Mouse (Mus musculus) heart, postnatal 25 days (tissue): ENCODE results near the gene Pih1d1. TPM values are rescaled to one million over a fixed set of nuclear protein-coding genes. Genes with fewer than 3 reads are reported as not detected.
"Not testable (repeated sequence)": the region's sequence is repeated elsewhere in the genome, so short reads cannot be mapped to it uniquely, and the experiment has no call there.

Experiments used
- DNase-seq: peaks from one replicate; pipeline ENCODE4 v3.0.0; 2022; ENCODE audit warnings: low spot score
- intact Hi-C: fragments of 180-260 bp; cut with DNase I; formaldehyde crosslinking; loops from one replicate; pipeline ENCODE4 v1.15.1; 2025
- total RNA-seq, 2 experiments: library from RNA; stranded (reverse); gene quantifications; 2 replicates each; pipeline ENCODE4 v1.2.3; 2021

The Pih1d1 gene
- total RNA-seq, 2 experiments from 2014 or later = 29.7 to 30.9 TPM

GRCm38 (mm10) chr7:45125649-45126048 is 28.5 kb upstream of the Pih1d1 start:
- not testable (repeated sequence) for DNase-seq
- intact Hi-C loops = loop anchor here (5.0 kb wide), 1 partner anchor 138 kb away; the partner anchor contains the start of gene Prmt1

GRCm38 (mm10) chr7:45126147-45126843 is 27.8 kb upstream of the Pih1d1 start:
- DNase-seq = no peak
- intact Hi-C loops = loop anchor here (5.0 kb wide), 1 partner anchor 139 kb away; the partner anchor contains the start of gene Prmt1

DNA sequence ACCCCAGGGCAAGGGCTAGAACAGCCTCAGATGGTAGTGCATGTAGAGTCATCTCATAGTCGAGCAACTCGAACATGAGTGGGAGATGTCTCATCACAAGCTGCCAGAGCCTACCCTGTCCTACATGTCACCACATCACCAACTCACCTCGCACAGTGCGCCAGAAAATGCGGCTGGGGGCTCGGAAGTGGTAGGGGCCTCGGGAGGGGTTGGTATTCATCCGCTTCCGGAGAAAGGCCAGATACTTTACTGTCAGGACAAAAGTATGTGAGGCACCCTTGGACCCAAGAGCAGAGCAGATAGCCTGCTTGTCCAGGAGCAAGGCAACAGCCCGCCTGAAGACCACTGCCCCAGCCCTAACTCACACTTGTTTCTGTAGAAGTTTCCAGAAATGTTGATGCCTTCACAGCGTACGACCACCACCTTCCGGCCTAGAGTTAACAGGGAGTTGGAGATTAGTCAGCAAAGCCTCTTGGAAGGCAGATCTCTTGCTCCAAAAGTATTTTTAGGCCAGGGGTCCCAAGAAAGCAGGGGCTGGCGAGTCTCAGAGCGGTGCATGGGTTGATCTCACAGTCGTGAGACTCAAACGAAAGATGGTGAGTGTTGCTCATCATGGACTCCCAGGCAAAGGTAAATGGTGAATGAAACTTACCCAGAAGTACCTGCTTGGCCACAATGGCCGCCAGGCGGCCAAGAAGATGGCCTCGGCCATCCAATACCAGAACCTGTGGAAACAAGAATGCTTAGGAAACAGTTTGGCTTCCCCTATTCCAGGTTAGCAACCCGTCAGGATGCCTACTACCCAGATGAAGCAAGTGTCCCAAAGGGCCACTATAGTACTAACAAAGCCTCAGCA is 27.0 kb upstream of the Pih1d1 start:
- DNase-seq = no peak
- intact Hi-C loops = loop anchor here (5.0 kb wide), 1 partner anchor 140 kb away; the partner anchor contains the start of gene Prmt1

DNA sequence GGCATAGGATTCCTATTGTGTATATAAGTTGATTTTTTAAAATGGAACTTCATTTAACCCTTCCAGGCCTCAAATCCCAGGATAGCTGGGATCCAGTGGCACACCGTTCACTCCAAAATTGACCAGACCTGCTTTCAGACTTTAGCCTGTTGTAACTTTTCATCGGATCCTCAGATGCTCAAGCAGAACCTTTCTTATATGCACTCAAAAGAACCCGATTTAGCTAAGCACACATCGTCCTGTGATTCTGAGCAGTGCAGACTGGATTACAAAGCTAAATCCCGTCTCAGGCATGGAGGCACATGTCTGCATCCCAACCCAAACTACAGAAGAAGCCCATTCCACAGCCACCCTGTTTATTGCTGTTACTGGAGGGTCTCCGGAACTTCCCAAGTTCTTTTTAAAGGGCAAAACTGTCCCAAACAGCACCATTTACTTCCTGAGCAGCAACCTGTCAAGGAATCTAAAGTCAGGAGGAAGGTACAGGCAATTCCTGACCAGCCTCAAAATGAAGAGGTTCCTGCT is 26.3 kb upstream of the Pih1d1 start:
- DNase-seq = no peak
- intact Hi-C loops = loop anchor here (5.0 kb wide), 1 partner anchor 140 kb away; the partner anchor contains the start of gene Prmt1

DNA sequence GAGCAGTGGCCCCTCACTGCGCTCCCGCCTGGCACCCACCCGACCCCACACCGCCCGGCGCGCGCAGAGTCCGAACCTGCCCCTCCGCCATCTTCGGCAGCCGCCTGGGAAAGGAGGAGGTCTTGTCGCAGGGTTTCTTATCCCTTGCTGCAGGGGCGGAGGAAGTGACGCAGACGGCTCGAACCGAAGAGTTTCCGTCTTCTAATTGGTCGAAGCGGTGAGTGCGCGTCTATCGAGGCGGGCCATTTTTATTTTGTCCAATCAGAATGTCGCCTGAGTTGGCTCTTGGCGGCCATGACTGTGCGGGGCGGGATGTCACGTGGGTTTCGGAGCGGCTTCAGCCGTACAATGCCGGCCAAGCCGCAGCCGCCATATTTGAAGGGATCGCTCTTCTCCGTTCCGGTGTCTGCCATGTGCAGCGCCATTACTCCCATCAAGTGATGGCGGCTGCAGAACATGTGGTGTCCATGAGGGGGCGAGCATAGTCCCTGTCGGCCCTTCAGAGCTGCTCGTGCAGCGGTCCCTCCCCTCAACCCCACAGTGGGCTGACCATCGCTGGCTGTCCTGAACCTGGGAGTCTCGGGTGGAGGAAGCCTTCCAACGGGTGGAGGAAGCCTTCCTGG is 25.4 kb upstream of the Pih1d1 start, which contains the start of gene Rpl13a:
Gene Rpl13a (minus strand): TSS at position 138 of the 623 bp plus-strand sequence.
- DNase-seq = peak; percentile 99
- intact Hi-C loops = loop anchor here (5.0 kb wide), 1 partner anchor 141 kb away; the partner anchor contains the start of gene Prmt1

DNA sequence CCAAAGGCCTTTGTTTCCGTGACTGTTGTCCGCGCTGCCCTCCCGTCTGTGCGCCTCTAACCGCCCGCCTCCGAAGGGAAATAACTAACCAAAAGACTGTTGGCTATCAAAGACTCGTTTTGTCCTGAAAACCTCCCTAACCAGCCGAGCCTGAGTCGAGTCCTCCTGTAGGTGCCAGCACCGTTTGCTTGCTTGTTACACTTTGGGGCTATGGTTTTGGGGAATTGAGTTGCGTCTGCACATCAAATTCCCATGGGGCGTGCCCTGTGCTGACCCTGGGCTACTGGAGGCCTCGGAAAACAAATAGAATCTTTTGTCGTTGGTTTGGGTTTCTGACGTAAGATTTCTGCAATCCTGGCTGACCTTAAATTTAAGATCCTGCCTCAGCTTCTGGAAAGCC is 24.8 kb upstream of the Pih1d1 start:
- intact Hi-C loops = loop anchor here (5.0 kb wide), 1 partner anchor 142 kb away; the partner anchor contains the start of gene Prmt1
- DNase-seq = no peak

DNA sequence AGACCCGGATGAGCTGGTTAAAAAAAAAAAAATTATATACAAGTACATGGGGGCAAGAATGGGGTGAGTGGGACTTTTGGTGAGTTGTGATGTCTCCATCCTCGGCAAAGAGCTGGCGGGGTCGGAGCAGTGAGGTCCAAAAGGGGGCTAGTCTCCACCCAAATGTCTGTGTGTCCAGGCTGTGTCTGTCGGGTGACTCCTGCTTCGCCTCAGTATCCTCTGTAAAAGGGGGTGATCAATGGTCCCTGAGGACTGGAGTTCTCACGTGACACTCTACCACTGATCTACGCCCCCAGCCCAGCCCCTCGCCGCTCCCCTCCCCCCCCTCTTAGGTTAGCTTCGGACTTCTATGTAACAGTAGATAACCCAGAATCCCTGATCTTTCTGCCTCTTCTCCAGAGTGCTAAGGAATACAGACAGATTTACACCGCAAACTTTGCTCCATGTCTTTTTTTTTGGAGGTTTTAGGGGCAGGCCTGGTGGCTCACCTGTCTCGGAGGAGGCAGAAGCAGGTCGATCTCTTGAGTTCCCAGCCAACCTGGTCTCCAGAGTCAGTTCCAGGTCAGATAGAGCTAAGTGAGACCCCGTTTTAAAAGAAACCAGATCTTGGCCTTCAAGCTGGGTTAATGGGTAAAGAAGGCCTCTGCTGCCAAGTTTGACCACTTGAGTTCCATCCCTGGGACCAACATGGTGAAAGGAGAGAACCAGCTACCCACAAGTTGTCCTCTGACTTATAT is 24.2 kb upstream of the Pih1d1 start:
- no peak for DNase-seq
- intact Hi-C loops = loop anchor here (5.0 kb wide), 1 partner anchor 143 kb away; the partner anchor contains the start of gene Prmt1

- no peak for DNase-seq
- intact Hi-C loops = no loop called here
These were observed 22.3 kb upstream of the Pih1d1 start for GRCm38 (mm10) chr7:45131850-45132249.

- no peak for DNase-seq
- intact Hi-C loops = no loop called here
These were observed 20.5 kb upstream of the Pih1d1 start for GRCm38 (mm10) chr7:45133446-45134159.

- intact Hi-C loops = no loop called here
- no peak for DNase-seq
These were observed 19.5 kb upstream of the Pih1d1 start for GRCm38 (mm10) chr7:45134544-45135026.

- intact Hi-C loops = no loop called here
- no peak for DNase-seq
These were observed 18.7 kb upstream of the Pih1d1 start for GRCm38 (mm10) chr7:45135370-45135769.

- peak; percentile 89 for DNase-seq
- intact Hi-C loops = loop anchor here (1.0 kb wide), 1 partner anchor 58 kb away; no protein-coding TSS in a partner anchor
These were observed 18.0 kb upstream of the Pih1d1 start, which contains the start of the genes Gm45713 and Flt3l for GRCm38 (mm10) chr7:45135993-45136567. Gm45713 (minus strand) TSS chr7:45136231. Flt3l (minus strand) TSS chr7:45136432.

- intact Hi-C loops = no loop called here
- DNase-seq = no peak
These were observed 16.7 kb upstream of the Pih1d1 start for GRCm38 (mm10) chr7:45137171-45138006.

DNA sequence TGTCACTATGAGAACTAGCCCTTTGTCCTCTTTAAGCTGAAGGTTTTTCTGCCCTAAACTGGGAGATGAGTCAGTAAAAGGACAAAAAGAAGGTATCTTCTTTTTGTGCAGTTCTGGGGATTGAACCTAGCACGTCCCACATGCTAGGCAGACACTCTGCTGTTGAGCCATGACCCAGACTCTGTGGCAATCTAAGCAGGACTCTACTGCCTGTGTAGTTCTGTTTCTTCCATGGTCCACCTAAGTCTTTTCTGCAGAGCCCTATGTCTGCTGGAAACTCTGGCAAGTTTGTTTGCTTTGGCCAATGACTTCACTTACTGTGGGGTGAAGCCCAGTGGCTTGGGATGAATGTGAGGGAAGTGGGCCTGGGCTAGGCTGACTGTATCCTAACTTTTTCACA is 15.7 kb upstream of the Pih1d1 start:
- intact Hi-C loops = no loop called here
- no peak for DNase-seq

DNA sequence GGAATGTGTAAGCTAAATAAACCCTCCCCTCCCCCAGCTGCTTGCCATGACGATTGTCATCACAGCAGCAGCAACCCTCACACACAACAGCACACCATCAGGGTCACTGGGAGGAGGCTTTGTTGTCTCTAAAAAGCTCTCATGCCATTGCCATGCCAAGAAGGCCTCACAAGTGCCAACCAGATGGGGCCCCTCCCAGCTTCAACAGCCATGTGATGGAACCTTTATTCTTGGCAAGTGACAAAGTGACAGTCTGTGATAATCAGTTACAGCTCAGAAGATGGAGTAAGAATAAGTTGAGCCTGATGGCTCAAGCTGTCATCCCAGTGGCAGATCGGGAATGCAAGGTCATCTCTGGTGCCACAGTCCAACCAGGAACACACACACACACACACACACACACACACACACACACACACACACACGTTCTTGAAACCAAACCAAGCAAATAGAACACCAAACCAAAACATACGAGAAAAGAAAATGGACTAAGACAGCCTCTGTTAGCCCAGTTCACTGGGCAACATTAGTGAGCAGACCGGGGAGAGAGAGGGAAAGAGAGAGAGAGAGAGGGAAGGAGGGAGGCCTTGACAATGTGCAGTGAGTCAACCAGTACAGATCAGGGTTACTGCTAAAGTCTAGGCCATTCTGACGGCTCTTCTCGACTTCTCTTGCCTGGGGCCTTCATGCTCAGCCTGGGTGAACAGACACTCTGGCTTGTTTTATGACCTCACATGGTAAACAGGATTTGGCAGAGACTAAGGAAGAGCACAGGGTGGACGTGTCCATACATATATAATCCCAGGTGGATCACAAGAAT is 14.0 kb upstream of the Pih1d1 start:
- DNase-seq = no peak
- intact Hi-C loops = no loop called here

GRCm38 (mm10) chr7:45141319-45141718 is 12.8 kb upstream of the Pih1d1 start:
- intact Hi-C loops = no loop called here
- no peak for DNase-seq
